Mouse (Mus musculus) CH12.LX (cell line): ENCODE data around the gene Usp12. TPM values are rescaled to one million over a fixed set of nuclear protein-coding genes. Genes with fewer than 3 reads are reported as not detected.
A peak's percentile ranks its signal among the peaks of the same experiment; 100 is the strongest.

Source experiments
- DNase-seq: peaks from one replicate; pipeline ENCODE4 v3.0.0-alpha.2; 2013; ENCODE audit errors: extremely low read depth
- H3K27ac ChIP-seq: 2 replicates; pipeline ENCODE4 v1.5.1; 2012; ENCODE audit warnings: low read depth, mild to moderate bottlenecking, control low read depth, moderate library complexity; ENCODE audit not compliant: insufficient read depth
- H3K27me3 ChIP-seq: replicated peaks from 2 replicates; pipeline ENCODE3; 2012; ENCODE audit warnings: inconsistent platforms
- H3K36me3 ChIP-seq, 2 experiments: replicated peaks in 1 of 2; 2 replicates each; pipeline versions ENCODE3 to v1.6.1; 2012; ENCODE audit warnings: inconsistent platforms in 1 of 2, low read length in 1 of 2, mild to moderate bottlenecking in 1 of 2, mixed read lengths in 1 of 2, moderate library complexity in 1 of 2; ENCODE audit not compliant: control insufficient read depth in 1 of 2, insufficient read depth in 1 of 2
- H3K4me1 ChIP-seq, 2 experiments: 2 replicates each; pipeline ENCODE4 v1.6.1; 2012; ENCODE audit warnings: inconsistent platforms in 1 of 2, moderate library complexity in 1 of 2; ENCODE audit not compliant: insufficient read depth in 2 of 2, control insufficient read depth in 1 of 2
- H3K4me2 ChIP-seq: 2 replicates; pipeline ENCODE4 v1.6.1; 2012; ENCODE audit warnings: low read depth, mild to moderate bottlenecking, control low read depth; ENCODE audit not compliant: poor library complexity, insufficient read depth, severe bottlenecking
- H3K4me3 ChIP-seq, 3 experiments: fragments of 150-350 bp in 1 of 3; sonication (generic) in 1 of 3; replicated peaks in 1 of 3; 2 replicates each; pipeline versions ENCODE3 to v1.5.1; 2011 to 2012; ENCODE audit warnings: low read depth in 2 of 3, low read length in 2 of 3, mild to moderate bottlenecking in 2 of 3, moderate library complexity in 2 of 3, control low read depth in 1 of 3, improper control_type of control experiment in 1 of 3, inconsistent platforms in 1 of 3, mixed read lengths in 1 of 3; ENCODE audit not compliant: poor library complexity in 1 of 3
- H3K79me2 ChIP-seq: replicated peaks from 2 replicates; pipeline ENCODE4 v1.6.1; 2012; ENCODE audit warnings: mild to moderate bottlenecking, moderate library complexity; ENCODE audit not compliant: control insufficient read depth, poor library complexity, insufficient read depth, severe bottlenecking; ENCODE audit errors: extremely low read depth
- H3K9ac ChIP-seq: 2 replicates; pipeline ENCODE4 v1.6.1; 2012; ENCODE audit warnings: low read depth, mild to moderate bottlenecking, control low read depth, moderate library complexity; ENCODE audit not compliant: insufficient read depth
- H3K9me3 ChIP-seq: replicated peaks from 2 replicates; pipeline ENCODE3; 2012; ENCODE audit warnings: low read length, inconsistent platforms, mixed read lengths
- CHD2 ChIP-seq: IDR thresholded peaks from 2 replicates; pipeline ENCODE4 v1.6.1; 2011; ENCODE audit warnings: low read length, improper control_type of control experiment
- CTCF ChIP-seq, 2 experiments: IDR thresholded peaks in 1 of 2; conservative IDR thresholded peaks in 1 of 2; 2 replicates each; pipeline ENCODE4 v1.5.1; 2011 to 2012; ENCODE audit warnings: low read depth in 2 of 2, low read length in 2 of 2, improper control_type of control experiment in 1 of 2, inconsistent platforms in 1 of 2, mild to moderate bottlenecking in 1 of 2, moderate library complexity in 1 of 2
- ELF1 ChIP-seq: IDR thresholded peaks from 2 replicates; pipeline ENCODE4 v1.6.1; 2014; ENCODE audit warnings: low read depth, mild to moderate bottlenecking, inconsistent platforms, low read length, improper control_type of control experiment
- IRF4 ChIP-seq: IDR thresholded peaks from 2 replicates; pipeline ENCODE4 v1.6.1; 2014; ENCODE audit warnings: low read depth, mild to moderate bottlenecking, inconsistent platforms, low read length, improper control_type of control experiment
- KAT2A ChIP-seq: IDR thresholded peaks from 2 replicates; pipeline ENCODE4 v1.6.1; 2012; ENCODE audit warnings: low read length, improper control_type of control experiment, inconsistent platforms; ENCODE audit not compliant: insufficient replicate concordance
- MAFK ChIP-seq: IDR thresholded peaks from 2 replicates; pipeline ENCODE4 v1.6.1; 2011; ENCODE audit warnings: low read length, improper control_type of control experiment; ENCODE audit not compliant: insufficient replicate concordance
- MAX ChIP-seq: IDR thresholded peaks from 2 replicates; pipeline ENCODE4 v1.6.1; 2011; ENCODE audit warnings: low read length, improper control_type of control experiment
- MAZ ChIP-seq: IDR thresholded peaks from 2 replicates; pipeline ENCODE4 v1.6.1; 2012; ENCODE audit warnings: low read depth, mild to moderate bottlenecking, inconsistent platforms, low read length, improper control_type of control experiment, moderate library complexity
- MEF2A ChIP-seq: IDR thresholded peaks from 2 replicates; pipeline ENCODE4 v1.6.1; 2014; ENCODE audit warnings: low read depth, mild to moderate bottlenecking, inconsistent platforms, low read length, improper control_type of control experiment, borderline replicate concordance
- MXI1 ChIP-seq: IDR thresholded peaks from 2 replicates; pipeline ENCODE4 v1.6.1; 2011; ENCODE audit warnings: mild to moderate bottlenecking, low read depth, low read length, improper control_type of control experiment
- MYC ChIP-seq: IDR thresholded peaks from 2 replicates; pipeline ENCODE4 v1.6.1; 2011; ENCODE audit warnings: low read depth, mild to moderate bottlenecking, improper control_type of control experiment, low read length
- NRF1 ChIP-seq: IDR thresholded peaks from 2 replicates; pipeline ENCODE4 v1.6.1; 2014; ENCODE audit warnings: low read depth, mild to moderate bottlenecking, inconsistent platforms, low read length, improper control_type of control experiment, moderate library complexity
- POLR2A ChIP-seq: IDR thresholded peaks from 2 replicates; pipeline ENCODE4 v1.6.1; 2011; ENCODE audit warnings: low read depth, mild to moderate bottlenecking, improper control_type of control experiment, low read length
- POLR2AphosphoS2 ChIP-seq: IDR thresholded peaks from 2 replicates; pipeline ENCODE4 v1.6.1; 2011; ENCODE audit warnings: low read depth, low read length, improper control_type of control experiment
- RCOR1 ChIP-seq: conservative IDR thresholded peaks from 2 replicates; pipeline ENCODE4 v1.6.1; 2012; ENCODE audit warnings: low read depth, mild to moderate bottlenecking, inconsistent platforms, low read length, improper control_type of control experiment
- SMC3 ChIP-seq: IDR thresholded peaks from 2 replicates; pipeline ENCODE4 v1.6.1; 2011; ENCODE audit warnings: low read depth, low read length, improper control_type of control experiment
- USF2 ChIP-seq: conservative IDR thresholded peaks from 2 replicates; pipeline ENCODE4 v1.6.1; 2011; ENCODE audit warnings: low read depth, low read length, improper control_type of control experiment
- ZC3H11A ChIP-seq: IDR thresholded peaks from 2 replicates; pipeline ENCODE4 v1.6.1; 2012; ENCODE audit warnings: low read depth, mild to moderate bottlenecking, inconsistent platforms, low read length, improper control_type of control experiment
- ZKSCAN1 ChIP-seq: IDR thresholded peaks from 2 replicates; pipeline ENCODE4 v1.6.1; 2012; ENCODE audit warnings: low read depth, inconsistent platforms, low read length, improper control_type of control experiment, borderline replicate concordance
- ZMIZ1 ChIP-seq: IDR thresholded peaks from 2 replicates; pipeline ENCODE4 v1.6.1; 2012; ENCODE audit warnings: low read depth, mild to moderate bottlenecking, inconsistent platforms, low read length, improper control_type of control experiment
- ZNF384 ChIP-seq: IDR thresholded peaks from 2 replicates; pipeline ENCODE4 v1.6.1; 2012; ENCODE audit warnings: low read depth, low read length, improper control_type of control experiment, inconsistent platforms
- dilution Hi-C: fragments of 300-500 bp; cut with MboI; formaldehyde crosslinking; loops from 2 replicates; pipeline ENCODE4 v1.14.3; 2020; ENCODE audit warnings: low sequenced_read_pairs; ENCODE audit not compliant: extremely low pct_unique_long_range_greater_than_20kb, extremely low pct_ligation_motif_present
- in situ Hi-C: fragments of 300-500 bp; cut with MboI; formaldehyde crosslinking; loops from 3 replicates; pipeline ENCODE4 v1.14.3; 2019; ENCODE audit warnings: low sequenced_read_pairs, low pct_ligation_motif_present, low pct_unique_long_range_greater_than_20kb, mixed read lengths
- polyA plus RNA-seq: library from polyadenylated mRNA; unstranded; fragments of >175 nt; gene quantifications from 2 replicates; pipeline ENCODE4 v1.2.1, GENCODE M21; 2012; ENCODE audit warnings: low read depth; ENCODE audit not compliant: insufficient read length
- total RNA-seq, 2 experiments: library from RNA; depleted of rRNA; stranded (reverse); fragments of 300-350 nt in 1 of 2; fragments of >200 nt in 1 of 2; gene quantifications; 2 replicates each; pipeline ENCODE4 v1.2.3; 2012 to 2014

Gene Usp12
- total and polyA plus RNA-seq, 3 experiments: 7.8 to 17.8 (median 10.1) TPM

GRCm38 (mm10) chr5:146705411-146705810 lies 89.4 kb downstream of the Usp12 start:
- no peak overlapping the region for H3K4me2 ChIP-seq
- H3K27ac ChIP-seq: no peak overlapping the region
- dilution Hi-C loops (no loop called here), in situ Hi-C loops (loop anchor here (5.0 kb wide), 1 partner anchor 192 kb away; no protein-coding TSS in a partner anchor)
- H3K27me3 ChIP-seq: no peaks in the 10 kb centered on the region
- TF ChIP-seq ELF1 (no peak), KAT2A (no peak), MYC (no peak), MAZ (no peak), CHD2 (no peak), NRF1 (no peak), CTCF (conservative IDR thresholded peaks at IDR 0.05 in 1 of 2, IDR thresholded peaks at IDR 0.05 in 1 of 2; ENCODE audit: low read depth in 2 of 2, low read length in 2 of 2) (no peak), MXI1 (no peak)
- no peak overlapping the region for H3K4me3 ChIP-seq
- no peak for DNase-seq
- H3K9me3 ChIP-seq: no peaks in the 10 kb centered on the region
- H3K4me1 ChIP-seq: peaks cover 4 to 22% of the 10 kb centered on the region in 2 experiments; a peak in 2 of 4 replicates
- no peaks in the 10 kb centered on the region for H3K36me3 ChIP-seq
- H3K79me2 ChIP-seq: no peaks in the 10 kb centered on the region
- H3K9ac ChIP-seq: no peak overlapping the region

GRCm38 (mm10) chr5:146704241-146704640 lies 90.6 kb downstream of the Usp12 start:
- no peak overlapping the region for H3K4me2 ChIP-seq

GRCm38 (mm10) chr5:146703710-146704121 lies 91.1 kb downstream of the Usp12 start:
- Histone ChIP-seq H3K4me2 (no peak overlapping the region), H3K36me3 (no peaks in the 10 kb centered on the region), H3K4me3 (no peak overlapping the region), H3K27ac (no peak overlapping the region), H3K4me1 (peaks cover 4 to 22% of the 10 kb centered on the region in 2 experiments; a peak in 2 of 4 replicates), H3K79me2 (no peaks in the 10 kb centered on the region), H3K9ac (no peak overlapping the region), H3K27me3 (no peaks in the 10 kb centered on the region), H3K9me3 (no peaks in the 10 kb centered on the region)
- dilution Hi-C loops: no loop called here
- TF ChIP-seq IRF4 (no peak), POLR2A (no peak), MEF2A (no peak)
- no peak for DNase-seq
- in situ Hi-C loops: no loop called here

More at GRCm38 (mm10) chr5:146704241-146704640, 90.6 kb downstream of the Usp12 start:
- no peaks in the 10 kb centered on the region for H3K9me3 ChIP-seq
- DNase-seq: no peak
- H3K36me3 ChIP-seq: no peaks in the 10 kb centered on the region
- dilution Hi-C loops (no loop called here), in situ Hi-C loops (no loop called here)
- no peaks in the 10 kb centered on the region for H3K79me2 ChIP-seq
- no peak overlapping the region for H3K9ac ChIP-seq
- H3K27me3 ChIP-seq: no peaks in the 10 kb centered on the region
- no peak overlapping the region for H3K27ac ChIP-seq
- no peak overlapping the region for H3K4me3 ChIP-seq
- peaks cover 4 to 22% of the 10 kb centered on the region in 2 experiments; a peak in 2 of 4 replicates for H3K4me1 ChIP-seq
- no peak for TF ChIP-seq MAFK
- TF ChIP-seq ZNF384: no peak
- TF ChIP-seq MAX: no peak
- no peak for TF ChIP-seq ZKSCAN1
- TF ChIP-seq SMC3: peak; percentile 26
- TF ChIP-seq RCOR1: no peak
- no peak for TF ChIP-seq ZMIZ1
- no peak for TF ChIP-seq ZC3H11A
- TF ChIP-seq POLR2A: no peak
- TF ChIP-seq USF2: no peak
- no peak for TF ChIP-seq POLR2AphosphoS2
- peak in 1 of 2 experiments; percentile 27; a peak in 1 of 4 replicates for TF ChIP-seq CTCF (conservative IDR thresholded peaks at IDR 0.05 in 1 of 2, IDR thresholded peaks at IDR 0.05 in 1 of 2; ENCODE audit: low read depth in 2 of 2, low read length in 2 of 2)
